Mouse (Mus musculus): ENCODE measurements around the gene Skap2. TPM values are rescaled to one million over a fixed set of nuclear protein-coding genes. Genes with fewer than 3 reads are reported as not detected.

Gene Skap2
- polyA plus RNA-seq, 1 experiment from 2014 or later, result 40.3 TPM

DNA sequence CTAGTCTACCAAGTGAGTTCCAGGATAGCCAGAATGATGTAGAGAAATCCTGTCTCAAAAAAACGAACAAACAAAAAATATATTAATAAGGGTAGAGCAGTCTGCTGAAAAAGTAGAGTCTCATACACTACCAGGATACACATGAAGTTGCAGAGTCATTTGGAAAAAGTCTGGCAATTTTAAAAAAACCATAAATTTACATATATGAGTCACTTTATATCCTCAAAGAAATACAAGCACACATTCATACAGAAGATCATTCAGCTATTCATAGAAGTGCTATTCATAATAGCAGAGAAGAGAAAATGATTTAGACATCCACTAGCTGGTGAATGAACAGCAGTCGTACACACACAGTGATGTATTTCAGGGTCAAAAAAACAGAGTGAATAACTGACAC is 24.4 kb downstream of the Skap2 start:
- 86% methylated on average over 2 of the region's 2 CpGs for WGBS
- Histone ChIP-seq H3K4me1 (replicated peaks; ENCODE audit: control insufficient read depth, insufficient read depth, low read length) (no peaks in the 10 kb centered on the region), H3K4me2 (replicated peaks; ENCODE audit: low read depth) (no peak overlapping the region), H3K27me3 (replicated peaks; ENCODE audit: control insufficient read depth, insufficient read depth, low read length) (no peaks in the 10 kb centered on the region), H3K27ac (ENCODE audit: low read depth, low read length) (no peak overlapping the region), H3K4me3 (ENCODE audit: low read depth, low read length) (no peak overlapping the region), H3K9me3 (ENCODE audit: control insufficient read depth) (no peaks in the 10 kb centered on the region), H3K36me3 (ENCODE audit: control insufficient read depth, insufficient read depth) (no peaks in the 10 kb centered on the region), H3K9ac (ENCODE audit: low read depth, low read length) (no peak overlapping the region)
- no peak for TF ChIP-seq CTCF (IDR thresholded peaks at IDR 0.05; ENCODE audit: low read depth)
- no peak for ATAC-seq

DNA sequence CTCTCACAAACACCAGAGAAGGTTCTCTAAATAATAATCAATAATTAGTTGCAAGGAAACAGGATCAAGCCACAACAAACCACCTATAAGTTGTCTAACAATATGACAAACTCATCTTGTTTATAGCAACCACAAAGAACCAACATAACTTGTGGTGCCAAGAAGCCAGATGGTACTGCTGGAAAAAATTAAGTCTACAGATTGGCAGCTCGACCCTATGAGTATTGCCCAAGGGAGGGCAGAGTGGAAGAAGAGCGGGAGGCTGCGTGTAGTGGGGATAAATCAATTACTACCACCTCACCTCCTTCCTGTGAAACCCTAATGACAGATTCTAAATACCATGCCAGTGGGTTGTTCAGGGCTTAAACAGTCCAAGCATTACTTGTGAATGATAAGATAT is 34.7 kb downstream of the Skap2 start:
- no peak for ATAC-seq
- Histone ChIP-seq H3K4me3 (ENCODE audit: low read depth, low read length) (no peak overlapping the region), H3K4me2 (replicated peaks; ENCODE audit: low read depth) (no peak overlapping the region), H3K27me3 (replicated peaks; ENCODE audit: control insufficient read depth, insufficient read depth, low read length) (no peaks in the 10 kb centered on the region), H3K9ac (ENCODE audit: low read depth, low read length) (no peak overlapping the region), H3K36me3 (ENCODE audit: control insufficient read depth, insufficient read depth) (no peaks in the 10 kb centered on the region), H3K9me3 (ENCODE audit: control insufficient read depth) (no peaks in the 10 kb centered on the region), H3K27ac (ENCODE audit: low read depth, low read length) (no peak overlapping the region), H3K4me1 (replicated peaks; ENCODE audit: control insufficient read depth, insufficient read depth, low read length) (no peaks in the 10 kb centered on the region)
- WGBS, result 80% methylated on average over 3 of the region's 3 CpGs
- TF ChIP-seq CTCF (IDR thresholded peaks at IDR 0.05; ENCODE audit: low read depth), result no peak

- TF ChIP-seq CTCF (IDR thresholded peaks at IDR 0.05; ENCODE audit: low read depth), result no peak
- no peaks in the 10 kb centered on the region for H3K27me3 ChIP-seq (replicated peaks; ENCODE audit: control insufficient read depth, insufficient read depth, low read length)
- WGBS, result 48% methylated on average over 4 of the region's 4 CpGs
- no peak for ATAC-seq
- H3K9me3 ChIP-seq (ENCODE audit: control insufficient read depth), result no peaks in the 10 kb centered on the region
- no peaks in the 10 kb centered on the region for H3K4me1 ChIP-seq (replicated peaks; ENCODE audit: control insufficient read depth, insufficient read depth, low read length)
- H3K27ac ChIP-seq (ENCODE audit: low read depth, low read length), result no peak overlapping the region
- no peak overlapping the region for H3K9ac ChIP-seq (ENCODE audit: low read depth, low read length)
- no peak overlapping the region for H3K4me2 ChIP-seq (replicated peaks; ENCODE audit: low read depth)
- H3K4me3 ChIP-seq (ENCODE audit: low read depth, low read length), result no peak overlapping the region
- H3K36me3 ChIP-seq (ENCODE audit: control insufficient read depth, insufficient read depth), result no peaks in the 10 kb centered on the region
These were observed 36.6 kb downstream of the Skap2 start for GRCm38 (mm10) chr6:51975751-51976150.

DNA sequence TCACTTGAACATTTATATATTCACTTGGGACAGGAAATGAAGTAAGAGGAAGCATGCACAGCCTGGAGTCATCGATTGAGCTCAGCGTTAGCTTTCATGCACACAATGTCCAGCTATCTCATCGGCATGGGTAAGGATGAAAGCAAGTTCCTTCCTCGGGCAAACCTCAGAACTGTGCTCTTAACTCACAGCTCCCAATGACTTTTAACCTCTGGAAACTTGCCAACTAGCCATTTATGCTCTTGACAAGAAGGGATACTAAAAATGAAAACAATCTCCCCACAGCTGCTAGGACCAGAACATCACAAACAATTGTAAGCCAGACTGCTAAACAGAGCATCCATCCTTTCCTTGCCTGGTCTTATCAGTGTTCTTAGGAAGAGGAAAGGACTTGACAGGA is 53.4 kb downstream of the Skap2 start:
- Histone ChIP-seq H3K4me2 (replicated peaks; ENCODE audit: low read depth) (no peak overlapping the region), H3K4me3 (ENCODE audit: low read depth, low read length) (no peak overlapping the region), H3K9me3 (ENCODE audit: control insufficient read depth) (no peaks in the 10 kb centered on the region), H3K9ac (ENCODE audit: low read depth, low read length) (no peak overlapping the region), H3K27me3 (replicated peaks; ENCODE audit: control insufficient read depth, insufficient read depth, low read length) (no peaks in the 10 kb centered on the region), H3K36me3 (ENCODE audit: control insufficient read depth, insufficient read depth) (no peaks in the 10 kb centered on the region), H3K4me1 (replicated peaks; ENCODE audit: control insufficient read depth, insufficient read depth, low read length) (0 out of 2 replicates have a peak, but pooled peaks cover 3% of the 10 kb centered on the region), H3K27ac (ENCODE audit: low read depth, low read length) (no peak overlapping the region; the same call in 1 of the 2 replicates)
- ATAC-seq, result no peak
- 43% methylated on average over 4 of the region's 4 CpGs for WGBS
- no peak for TF ChIP-seq CTCF (IDR thresholded peaks at IDR 0.05; ENCODE audit: low read depth)

- Histone ChIP-seq H3K9ac (ENCODE audit: low read depth, low read length) (no peak overlapping the region), H3K36me3 (ENCODE audit: control insufficient read depth, insufficient read depth) (no peaks in the 10 kb centered on the region), H3K9me3 (ENCODE audit: control insufficient read depth) (no peaks in the 10 kb centered on the region), H3K27ac (ENCODE audit: low read depth, low read length) (no peak overlapping the region), H3K4me1 (replicated peaks; ENCODE audit: control insufficient read depth, insufficient read depth, low read length) (0 out of 2 replicates have a peak, but pooled peaks cover 3% of the 10 kb centered on the region), H3K4me3 (ENCODE audit: low read depth, low read length) (no peak overlapping the region), H3K27me3 (replicated peaks; ENCODE audit: control insufficient read depth, insufficient read depth, low read length) (no peaks in the 10 kb centered on the region), H3K4me2 (replicated peaks; ENCODE audit: low read depth) (no peak overlapping the region)
- 48% methylated on average over 4 of the region's 4 CpGs for WGBS
- no peak for TF ChIP-seq CTCF (IDR thresholded peaks at IDR 0.05; ENCODE audit: low read depth)
- ATAC-seq, result no peak
These were observed 56.1 kb downstream of the Skap2 start for GRCm38 (mm10) chr6:51956048-51956792.

DNA sequence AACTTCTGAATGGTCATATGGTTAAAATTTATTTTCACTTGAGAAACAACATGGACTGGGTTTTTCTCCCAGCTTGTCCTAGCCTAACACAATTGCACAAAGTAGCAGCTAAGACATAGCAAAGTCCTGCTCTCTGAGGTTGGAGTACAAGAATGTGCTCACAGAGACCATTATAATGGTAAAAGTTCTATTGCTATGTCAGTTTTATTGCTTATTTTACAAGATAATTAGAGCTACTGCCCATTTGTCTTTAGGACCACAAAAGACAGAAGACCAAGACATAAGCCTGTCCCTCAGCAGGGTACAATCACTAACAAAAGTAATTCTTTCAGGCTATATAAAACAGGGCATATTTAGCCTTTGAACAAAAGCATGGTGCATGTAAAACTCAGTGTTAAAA is 64.7 kb downstream of the Skap2 start:
- Histone ChIP-seq H3K4me2 (replicated peaks; ENCODE audit: low read depth) (no peak overlapping the region), H3K9ac (ENCODE audit: low read depth, low read length) (no peak overlapping the region), H3K4me3 (ENCODE audit: low read depth, low read length) (no peak overlapping the region), H3K4me1 (replicated peaks; ENCODE audit: control insufficient read depth, insufficient read depth, low read length) (no peaks in the 10 kb centered on the region), H3K27ac (ENCODE audit: low read depth, low read length) (no peak overlapping the region), H3K9me3 (ENCODE audit: control insufficient read depth) (no peaks in the 10 kb centered on the region), H3K36me3 (ENCODE audit: control insufficient read depth, insufficient read depth) (no peaks in the 10 kb centered on the region), H3K27me3 (replicated peaks; ENCODE audit: control insufficient read depth, insufficient read depth, low read length) (no peaks in the 10 kb centered on the region)
- no peak for ATAC-seq
- no peak for TF ChIP-seq CTCF (IDR thresholded peaks at IDR 0.05; ENCODE audit: low read depth)

All from intestine, postnatal 0 days (tissue).